Mouse (Mus musculus): ENCODE results near the gene Fam205a1. TPM values are rescaled to one million over a fixed set of nuclear protein-coding genes. Genes with fewer than 3 reads are reported as not detected.
"Not testable (repeated sequence)": the region's sequence is repeated elsewhere in the genome, so short reads cannot be mapped to it uniquely, and the experiment has no call there.

Gene Fam205a1
- polyA plus RNA-seq, 1 experiment from 2014 or later: 0.05 TPM

GRCm38 (mm10) chr4:42863487-42863886, 9.8 kb upstream of the Fam205a1 start:
- WGBS: 74% methylated on average over 5 of the region's 5 CpGs
- ATAC-seq (ENCODE audit: low FRiP score); H3K4me3 ChIP-seq (ENCODE audit: low read depth, low read length); H3K4me1 ChIP-seq (ENCODE audit: control insufficient read depth, insufficient read depth, low read length); H3K36me3 ChIP-seq (ENCODE audit: control insufficient read depth, insufficient read depth, low read length); DNase-seq (ENCODE audit: low spot score, missing footprints); H3K27me3 ChIP-seq (ENCODE audit: control insufficient read depth, insufficient read depth, low read length); H3K4me2 ChIP-seq; H3K9me3 ChIP-seq (ENCODE audit: control insufficient read depth, low read length); H3K9ac ChIP-seq (ENCODE audit: low read length); H3K27ac ChIP-seq (ENCODE audit: low read depth, low read length): not testable (repeated sequence)

DNA sequence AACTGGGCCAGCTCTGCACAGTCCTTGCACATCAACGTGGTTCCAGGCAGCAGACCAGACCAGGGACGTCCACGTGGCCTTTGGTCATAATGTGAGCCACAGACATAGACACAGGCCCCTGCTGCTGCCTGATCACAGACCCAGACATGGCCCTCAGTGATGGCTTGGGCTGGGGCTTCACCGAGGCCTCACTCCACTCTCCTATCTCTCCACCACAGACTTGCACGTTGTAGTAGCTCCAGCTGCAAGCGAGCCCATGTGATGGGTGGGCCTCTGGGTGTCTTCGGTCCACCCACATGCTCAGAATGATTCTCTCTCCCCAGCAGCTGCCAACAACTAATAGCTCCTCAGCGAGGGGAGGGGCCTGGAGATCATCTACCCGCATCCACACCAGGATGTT, 6.8 kb upstream of the Fam205a1 start:
- not testable (repeated sequence) for ATAC-seq (ENCODE audit: low FRiP score); H3K36me3 ChIP-seq (ENCODE audit: control insufficient read depth, insufficient read depth, low read length); H3K27ac ChIP-seq (ENCODE audit: low read depth, low read length); DNase-seq (ENCODE audit: low spot score, missing footprints); H3K4me1 ChIP-seq (ENCODE audit: control insufficient read depth, insufficient read depth, low read length); H3K4me2 ChIP-seq; H3K9ac ChIP-seq (ENCODE audit: low read length); H3K9me3 ChIP-seq (ENCODE audit: control insufficient read depth, low read length); H3K4me3 ChIP-seq (ENCODE audit: low read depth, low read length); H3K27me3 ChIP-seq (ENCODE audit: control insufficient read depth, insufficient read depth, low read length)
- WGBS: 84% methylated on average over 9 of the region's 9 CpGs

- not testable (repeated sequence) for H3K4me3 ChIP-seq (ENCODE audit: low read depth, low read length); H3K4me1 ChIP-seq (ENCODE audit: control insufficient read depth, insufficient read depth, low read length); H3K36me3 ChIP-seq (ENCODE audit: control insufficient read depth, insufficient read depth, low read length); ATAC-seq (ENCODE audit: low FRiP score); DNase-seq (ENCODE audit: low spot score, missing footprints); H3K27me3 ChIP-seq (ENCODE audit: control insufficient read depth, insufficient read depth, low read length); H3K9me3 ChIP-seq (ENCODE audit: control insufficient read depth, low read length); H3K4me2 ChIP-seq; H3K9ac ChIP-seq (ENCODE audit: low read length); H3K27ac ChIP-seq (ENCODE audit: low read depth, low read length)
- WGBS: 78% methylated on average over 1 of the region's 1 CpGs
Measured at GRCm38 (mm10) chr4:42856671-42857070, 3.0 kb upstream of the Fam205a1 start, which contains the start of gene Gm12394. Gm12394 (minus strand) TSS chr4:42856771.

Other genes with a start within 250 kb of the Fam205a1 start
- gene Gm10591, start 241.7 kb downstream of the Fam205a1 start, polyA plus RNA-seq (2014; fragmentation: Nextera tagmentation; extraction: Ambion mirVana): not detected in 2 replicates
- gene Gm2564, start 224.2 kb downstream of the Fam205a1 start, polyA plus RNA-seq (2014; fragmentation: Nextera tagmentation; extraction: Ambion mirVana): not detected in 2 replicates
- not detected in 2 replicates for gene Ccl27b, start 198.6 kb downstream of the Fam205a1 start, polyA plus RNA-seq (2014; fragmentation: Nextera tagmentation; extraction: Ambion mirVana)
- not detected in 2 replicates for gene Il11ra2, start 192.0 kb downstream of the Fam205a1 start, polyA plus RNA-seq (2014; fragmentation: Nextera tagmentation; extraction: Ambion mirVana)
- 1.3 and 1.4 TPM in 2 replicates for gene 4930578G10Rik, start 118.3 kb downstream of the Fam205a1 start, polyA plus RNA-seq (2014; fragmentation: Nextera tagmentation; extraction: Ambion mirVana)
- not detected in 2 replicates for gene Ccl19, start 97.3 kb downstream of the Fam205a1 start, polyA plus RNA-seq (2014; fragmentation: Nextera tagmentation; extraction: Ambion mirVana)
- 0.19 and 0.42 TPM in 2 replicates for gene Ccl21a, start 79.9 kb downstream of the Fam205a1 start, polyA plus RNA-seq (2014; fragmentation: Nextera tagmentation; extraction: Ambion mirVana)
- gene Gm12394, start 2.9 kb upstream of the Fam205a1 start, polyA plus RNA-seq (2014; fragmentation: Nextera tagmentation; extraction: Ambion mirVana): 0.57 and 0.66 TPM in 2 replicates
- gene Fam205c, start 20.3 kb upstream of the Fam205a1 start, polyA plus RNA-seq (2014; fragmentation: Nextera tagmentation; extraction: Ambion mirVana): 0.40 and 0.87 TPM in 2 replicates
- 2.2 and 2.9 TPM in 2 replicates for gene Phf24, start 62.8 kb upstream of the Fam205a1 start, polyA plus RNA-seq (2014; fragmentation: Nextera tagmentation; extraction: Ambion mirVana)
- gene Dnajb5, start 95.9 kb upstream of the Fam205a1 start, polyA plus RNA-seq (2014; fragmentation: Nextera tagmentation; extraction: Ambion mirVana): 17.6 and 22.3 TPM in 2 replicates
- 0.52 and 0.60 TPM in 2 replicates for gene 1700022I11Rik, start 115.7 kb upstream of the Fam205a1 start, polyA plus RNA-seq (2014; fragmentation: Nextera tagmentation; extraction: Ambion mirVana)
- 635 and 667 TPM in 2 replicates for gene Vcp, start 146.6 kb upstream of the Fam205a1 start, polyA plus RNA-seq (2014; fragmentation: Nextera tagmentation; extraction: Ambion mirVana)
- gene Fancg, start 156.6 kb upstream of the Fam205a1 start, polyA plus RNA-seq (2014; fragmentation: Nextera tagmentation; extraction: Ambion mirVana): 21.4 and 22.0 TPM in 2 replicates
- gene Pigo, start 171.9 kb upstream of the Fam205a1 start, polyA plus RNA-seq (2014; fragmentation: Nextera tagmentation; extraction: Ambion mirVana): 16.2 and 16.4 TPM in 2 replicates
- 365 TPM in 2 replicates for gene Stoml2, start 177.8 kb upstream of the Fam205a1 start, polyA plus RNA-seq (2014; fragmentation: Nextera tagmentation; extraction: Ambion mirVana)
- 23.3 and 24.4 TPM in 2 replicates for gene Fam214b, start 192.3 kb upstream of the Fam205a1 start, polyA plus RNA-seq (2014; fragmentation: Nextera tagmentation; extraction: Ambion mirVana)
- gene Unc13b, start 205.1 kb upstream of the Fam205a1 start, polyA plus RNA-seq (2014; fragmentation: Nextera tagmentation; extraction: Ambion mirVana): 14.7 and 16.2 TPM in 2 replicates